Mouse (Mus musculus): ENCODE data around the gene Zbtb45. TPM values are rescaled to one million over a fixed set of nuclear protein-coding genes. Genes with fewer than 3 reads are reported as not detected.
A peak's percentile ranks its signal among the peaks of the same experiment; 100 is the strongest.

Zbtb45 gene
- polyA plus RNA-seq, 1 experiment from 2014 or later, result 31.8 TPM

GRCm38 (mm10) chr7:13028986-13029385 lies 19.2 kb upstream of the Zbtb45 start:
- Histone ChIP-seq H3K4me3 (no peak overlapping the region), H3K4me1 (peaks cover 32% of the 10 kb centered on the region), H3K9me3 (replicated peaks) (no peaks in the 10 kb centered on the region), H3K36me3 (peaks cover 92% of the 10 kb centered on the region), H3K27ac (no peak overlapping the region), H3K27me3 (ENCODE audit: low read depth, poor library complexity, severe bottlenecking) (no peaks in the 10 kb centered on the region)
- no peak for DNase-seq (ENCODE audit: low spot score)
- 92% methylated on average over 4 of the region's 4 CpGs for WGBS

- no peaks in the 10 kb centered on the region for H3K27me3 ChIP-seq (ENCODE audit: low read depth, poor library complexity, severe bottlenecking)
- H3K36me3 ChIP-seq, result peaks cover 58% of the 10 kb centered on the region
- peak overlapping the region; percentile 100 for H3K27ac ChIP-seq
- H3K4me1 ChIP-seq, result peaks cover 28% of the 10 kb centered on the region
- no peaks in the 10 kb centered on the region for H3K9me3 ChIP-seq (replicated peaks)
- H3K4me3 ChIP-seq, result peak overlapping the region; percentile 99
- 31% methylated on average over 4 of the region's 4 CpGs for WGBS
- DNase-seq (ENCODE audit: low spot score), result no peak
These were observed 15.8 kb upstream of the Zbtb45 start for GRCm38 (mm10) chr7:13025511-13026112.

- Histone ChIP-seq H3K36me3 (peaks cover 50% of the 10 kb centered on the region), H3K27ac (peak overlapping the region; percentile 100), H3K4me1 (peaks cover 28% of the 10 kb centered on the region), H3K27me3 (ENCODE audit: low read depth, poor library complexity, severe bottlenecking) (no peaks in the 10 kb centered on the region), H3K9me3 (replicated peaks) (no peaks in the 10 kb centered on the region), H3K4me3 (peak overlapping the region; percentile 99)
- WGBS, result under 1% methylated on average over 43 of the region's 44 CpGs
- peak; percentile 85 for DNase-seq (ENCODE audit: low spot score)
These were observed 15.0 kb upstream of the Zbtb45 start for GRCm38 (mm10) chr7:13024805-13025204.

- peak; percentile 96 for DNase-seq (ENCODE audit: low spot score)
These were observed 14.3 kb upstream of the Zbtb45 start for GRCm38 (mm10) chr7:13023928-13024731.

GRCm38 (mm10) chr7:13022773-13023535 lies 13.1 kb upstream of the Zbtb45 start:
- Histone ChIP-seq H3K36me3 (peaks cover 32% of the 10 kb centered on the region), H3K9me3 (replicated peaks) (no peaks in the 10 kb centered on the region), H3K4me1 (peaks cover 28% of the 10 kb centered on the region), H3K27ac (peak overlapping the region; percentile 100), H3K4me3 (peak overlapping the region; percentile 99), H3K27me3 (ENCODE audit: low read depth, poor library complexity, severe bottlenecking) (no peaks in the 10 kb centered on the region)
- WGBS, result 4% methylated on average over 31 of the region's 31 CpGs
- peak; percentile 96 for DNase-seq (ENCODE audit: low spot score)

More at GRCm38 (mm10) chr7:13023928-13024731, 14.3 kb upstream of the Zbtb45 start:
- H3K36me3 ChIP-seq, result peaks cover 44% of the 10 kb centered on the region
- H3K9me3 ChIP-seq (replicated peaks), result no peaks in the 10 kb centered on the region
- peaks cover 28% of the 10 kb centered on the region for H3K4me1 ChIP-seq
- WGBS, result under 1% methylated on average over 95 of the region's 95 CpGs
- peak overlapping the region; percentile 100 for H3K27ac ChIP-seq
- peak overlapping the region; percentile 99 for H3K4me3 ChIP-seq
- no peaks in the 10 kb centered on the region for H3K27me3 ChIP-seq (ENCODE audit: low read depth, poor library complexity, severe bottlenecking)

GRCm38 (mm10) chr7:13015217-13015616 lies 5.4 kb upstream of the Zbtb45 start:
- no peaks in the 10 kb centered on the region for H3K9me3 ChIP-seq (replicated peaks)
- H3K4me1 ChIP-seq, result peaks cover 5% of the 10 kb centered on the region
- no peak overlapping the region for H3K4me3 ChIP-seq
- no peak overlapping the region for H3K27ac ChIP-seq
- WGBS, result 89% methylated on average over 1 of the region's 1 CpGs
- DNase-seq (ENCODE audit: low spot score), result no peak
- no peaks in the 10 kb centered on the region for H3K27me3 ChIP-seq (ENCODE audit: low read depth, poor library complexity, severe bottlenecking)
- no peaks in the 10 kb centered on the region for H3K36me3 ChIP-seq

- Histone ChIP-seq H3K4me1 (peaks cover 6% of the 10 kb centered on the region), H3K27me3 (ENCODE audit: low read depth, poor library complexity, severe bottlenecking) (no peaks in the 10 kb centered on the region), H3K27ac (no peak overlapping the region), H3K9me3 (replicated peaks) (no peaks in the 10 kb centered on the region), H3K36me3 (no peaks in the 10 kb centered on the region), H3K4me3 (no peak overlapping the region)
- WGBS, result 38% methylated on average over 6 of the region's 6 CpGs
- no peak for DNase-seq (ENCODE audit: low spot score)
These were observed 4.5 kb upstream of the Zbtb45 start for GRCm38 (mm10) chr7:13014275-13014839.

DNA sequence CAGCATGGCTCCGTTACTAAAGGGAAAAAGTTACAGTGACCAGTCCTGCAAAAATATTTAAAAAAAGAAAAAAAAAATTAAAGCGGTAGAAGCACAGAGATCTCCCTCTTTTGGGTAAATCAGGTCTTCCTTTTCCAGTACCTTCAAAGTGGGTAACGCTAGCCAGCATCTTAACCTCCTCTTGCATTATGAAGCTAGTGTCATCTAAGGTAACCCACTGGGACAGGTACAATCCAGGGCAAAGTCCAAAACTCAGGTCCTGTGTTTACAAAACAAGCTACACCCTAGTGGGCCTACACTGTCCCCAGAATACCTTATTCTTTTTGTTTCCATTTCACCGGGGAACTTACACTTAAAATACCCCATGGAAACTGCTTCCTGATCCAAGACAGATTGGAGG lies 3.8 kb upstream of the Zbtb45 start:
- peaks cover 9% of the 10 kb centered on the region for H3K4me1 ChIP-seq
- WGBS, result 74% methylated on average over 4 of the region's 4 CpGs
- no peak overlapping the region for H3K4me3 ChIP-seq
- no peaks in the 10 kb centered on the region for H3K9me3 ChIP-seq (replicated peaks)
- H3K27me3 ChIP-seq (ENCODE audit: low read depth, poor library complexity, severe bottlenecking), result no peaks in the 10 kb centered on the region
- H3K27ac ChIP-seq, result no peak overlapping the region
- no peak for DNase-seq (ENCODE audit: low spot score)
- H3K36me3 ChIP-seq, result no peaks in the 10 kb centered on the region

GRCm38 (mm10) chr7:13009143-13010004 lies 460 bp downstream of the Zbtb45 start:
- peak overlapping the region; percentile 65 for H3K4me3 ChIP-seq
- peaks cover 31% of the 10 kb centered on the region for H3K4me1 ChIP-seq
- peak; percentile 98 for DNase-seq (ENCODE audit: low spot score)
- no peaks in the 10 kb centered on the region for H3K9me3 ChIP-seq (replicated peaks)
- H3K27ac ChIP-seq, result peak overlapping the region; percentile 92
- WGBS, result under 1% methylated on average over 42 of the region's 42 CpGs
- peaks cover 37% of the 10 kb centered on the region for H3K36me3 ChIP-seq
- peaks cover 27% of the 10 kb centered on the region for H3K27me3 ChIP-seq (ENCODE audit: low read depth, poor library complexity, severe bottlenecking)

DNA sequence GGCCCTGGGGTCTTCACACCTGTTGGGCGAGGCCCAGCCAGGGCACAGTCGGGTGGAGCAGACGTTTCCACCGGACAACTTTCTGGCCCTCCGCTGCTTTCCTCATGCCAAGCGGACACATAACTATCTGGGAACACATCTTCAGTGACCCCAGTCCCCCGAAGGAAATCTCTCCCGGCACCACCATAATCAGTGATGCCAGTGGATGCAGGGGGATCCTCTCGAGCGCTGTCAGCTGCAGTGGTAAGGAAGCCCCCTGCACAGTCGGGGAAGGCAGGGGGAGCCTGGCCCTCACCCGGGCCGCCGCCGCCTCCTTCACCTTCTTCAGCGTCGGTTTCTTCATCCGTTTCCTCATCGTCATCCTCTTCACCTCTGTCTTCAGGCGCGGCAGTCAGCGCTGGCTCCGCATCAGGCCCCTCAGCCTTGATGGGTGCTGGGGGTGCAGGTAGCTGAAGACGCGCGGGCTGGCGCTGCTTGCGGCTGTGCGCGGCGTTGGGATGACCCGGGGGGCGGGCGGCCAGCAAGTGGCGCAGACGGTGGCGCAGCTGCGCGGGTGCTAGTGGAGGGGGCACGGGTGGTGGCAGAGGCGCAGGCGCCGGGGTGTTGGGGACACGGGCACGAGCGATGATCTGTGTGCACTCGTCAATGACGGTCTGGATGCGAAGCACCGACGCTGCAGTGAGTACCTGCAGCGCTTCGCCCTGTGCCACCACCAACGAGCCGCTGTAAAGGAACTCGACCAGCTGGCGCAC lies 2.3 kb downstream of the Zbtb45 start:
- peak overlapping the region; percentile 37 for H3K4me3 ChIP-seq
- 22% methylated on average over 57 of the region's 57 CpGs for WGBS
- H3K4me1 ChIP-seq, result peaks cover 31% of the 10 kb centered on the region
- H3K9me3 ChIP-seq (replicated peaks), result no peaks in the 10 kb centered on the region
- no peak for DNase-seq (ENCODE audit: low spot score)
- H3K27ac ChIP-seq, result no peak overlapping the region
- peaks cover 27% of the 10 kb centered on the region for H3K27me3 ChIP-seq (ENCODE audit: low read depth, poor library complexity, severe bottlenecking)
- H3K36me3 ChIP-seq, result peaks cover 40% of the 10 kb centered on the region

GRCm38 (mm10) chr7:13006531-13006930 lies 3.3 kb downstream of the Zbtb45 start:
- peak overlapping the region; percentile 37; the same call in 1 of the 2 replicates for H3K4me3 ChIP-seq
- WGBS, result 83% methylated on average over 10 of the region's 10 CpGs

More at GRCm38 (mm10) chr7:13006531-13006930, 3.3 kb downstream of the Zbtb45 start:
- Histone ChIP-seq H3K9me3 (replicated peaks) (no peaks in the 10 kb centered on the region), H3K27me3 (ENCODE audit: low read depth, poor library complexity, severe bottlenecking) (peaks cover 27% of the 10 kb centered on the region), H3K4me1 (peaks cover 31% of the 10 kb centered on the region), H3K27ac (no peak overlapping the region), H3K36me3 (peaks cover 40% of the 10 kb centered on the region)
- no peak for DNase-seq (ENCODE audit: low spot score)

Measured in limb, embryonic 10.5 days (tissue).